Mouse (Mus musculus) neural tube, embryonic 15.5 days (tissue): ENCODE measurements around the gene Copa. TPM values are rescaled to one million over a fixed set of nuclear protein-coding genes. Genes with fewer than 3 reads are reported as not detected.

Experiments
- ATAC-seq: fragments of 200-750 bp; cut with Nextera tagmentation; 2 replicates; pipeline ENCODE4 v1.8.0; 2017; ENCODE audit warnings: mild to moderate bottlenecking, moderate TSS enrichment, moderate library complexity; ENCODE audit not compliant: low FRiP score
- H3K27ac ChIP-seq: fragments of 300-500 bp; sonication (generic); replicated peaks from 2 replicates; pipeline ENCODE4 v1.5.1; 2015; ENCODE audit warnings: mild to moderate bottlenecking, inconsistent platforms
- H3K27me3 ChIP-seq: fragments of 300-500 bp; sonication (generic); replicated peaks from 2 replicates; pipeline ENCODE4 v1.6.1; 2015; ENCODE audit warnings: inconsistent platforms
- H3K36me3 ChIP-seq: fragments of 300-500 bp; sonication (generic); 2 replicates; pipeline ENCODE4 v1.6.1; 2015; ENCODE audit warnings: inconsistent platforms
- H3K4me1 ChIP-seq: fragments of 300-500 bp; sonication (generic); 2 replicates; pipeline ENCODE4 v1.6.1; 2015; ENCODE audit warnings: inconsistent platforms
- H3K4me2 ChIP-seq: fragments of 300-500 bp; sonication (generic); 2 replicates; pipeline ENCODE4 v1.6.1; 2015; ENCODE audit warnings: inconsistent platforms, mild to moderate bottlenecking, moderate library complexity
- H3K4me3 ChIP-seq: fragments of 300-500 bp; sonication (generic); replicated peaks from 2 replicates; pipeline ENCODE4 v1.5.1; 2015; ENCODE audit warnings: mild to moderate bottlenecking, inconsistent platforms
- H3K9ac ChIP-seq: fragments of 300-500 bp; sonication (generic); replicated peaks from 2 replicates; pipeline ENCODE4 v1.6.1; 2015; ENCODE audit warnings: mild to moderate bottlenecking, inconsistent platforms
- H3K9me3 ChIP-seq: fragments of 300-500 bp; sonication (generic); replicated peaks from 2 replicates; pipeline ENCODE4 v1.6.1; 2016; ENCODE audit warnings: inconsistent platforms
- WGBS: fragments of 180-500 bp; shearing (Covaris S2); methylation state at CpG from one replicate; pipeline ENCODE4 v1.1.7; 2015; ENCODE audit warnings: mixed read lengths; 5-methylcytosine and 5-hydroxymethylcytosine counted together
- polyA plus RNA-seq: library from polyadenylated mRNA; unstranded; fragments of >200 nt; fragmentation: Nextera tagmentation; extraction: Ambion mirVana; gene quantifications from 2 replicates; pipeline ENCODE4 v1.2.1, GENCODE M21; 2015

The Copa gene
- polyA plus RNA-seq, 1 experiment from 2014 or later: 174 TPM

- H3K4me3 ChIP-seq: peak within 1 kb of the TSS; percentile 86
- under 1% methylated on average over 42 of the region's 42 CpGs for WGBS
- H3K27me3 ChIP-seq: no peaks in the 10 kb centered on the region
- peak within 1 kb of the TSS; percentile 82 for H3K9ac ChIP-seq
- peak within 1 kb of the TSS; percentile 70 for H3K27ac ChIP-seq
- peak within 1 kb of the TSS; percentile 86 for H3K4me2 ChIP-seq
- peaks cover 47% of the 10 kb centered on the region for H3K36me3 ChIP-seq
- peak; percentile 98 for ATAC-seq
- H3K9me3 ChIP-seq: no peaks in the 10 kb centered on the region
- peaks cover 15% of the 10 kb centered on the region for H3K4me1 ChIP-seq
Observed at GRCm38 (mm10) chr1:172126376-172127347, 44.3 kb downstream of the Copa start, which contains the start of gene Pex19. Gene Pex19 (plus strand): TSS chr1:172126755.

GRCm38 (mm10) chr1:172127487-172127886 lies 45.2 kb downstream of the Copa start:
- peak overlapping the region; percentile 86 for H3K4me2 ChIP-seq
- no peaks in the 10 kb centered on the region for H3K27me3 ChIP-seq
- peak overlapping the region; percentile 82 for H3K9ac ChIP-seq
- H3K4me3 ChIP-seq: peak overlapping the region; percentile 86
- no peaks in the 10 kb centered on the region for H3K9me3 ChIP-seq
- H3K4me1 ChIP-seq: peaks cover 15% of the 10 kb centered on the region
- WGBS: 50% methylated on average over 5 of the region's 5 CpGs
- H3K36me3 ChIP-seq: peaks cover 47% of the 10 kb centered on the region
- ATAC-seq: no peak
- no peak overlapping the region for H3K27ac ChIP-seq

- 92% methylated on average over 15 of the region's 15 CpGs for WGBS
- ATAC-seq: no peak
- H3K27ac ChIP-seq: no peak overlapping the region
- H3K27me3 ChIP-seq: no peaks in the 10 kb centered on the region
- H3K9ac ChIP-seq: no peak overlapping the region
- peaks cover 46% of the 10 kb centered on the region for H3K36me3 ChIP-seq
- H3K4me3 ChIP-seq: no peak overlapping the region
- H3K9me3 ChIP-seq: no peaks in the 10 kb centered on the region
- H3K4me2 ChIP-seq: no peak overlapping the region
- H3K4me1 ChIP-seq: peaks cover 15% of the 10 kb centered on the region
Observed at GRCm38 (mm10) chr1:172128563-172128962, 46.2 kb downstream of the Copa start.

GRCm38 (mm10) chr1:172129108-172129507 lies 46.8 kb downstream of the Copa start:
- WGBS: 68% methylated on average over 2 of the region's 2 CpGs
- peaks cover 15% of the 10 kb centered on the region for H3K4me1 ChIP-seq
- no peak overlapping the region for H3K27ac ChIP-seq
- H3K4me2 ChIP-seq: no peak overlapping the region
- no peaks in the 10 kb centered on the region for H3K27me3 ChIP-seq
- no peak overlapping the region for H3K9ac ChIP-seq
- ATAC-seq: no peak
- no peak overlapping the region for H3K4me3 ChIP-seq
- peaks cover 49% of the 10 kb centered on the region for H3K36me3 ChIP-seq
- H3K9me3 ChIP-seq: no peaks in the 10 kb centered on the region

- H3K27me3 ChIP-seq: no peaks in the 10 kb centered on the region
- H3K27ac ChIP-seq: no peak overlapping the region
- no peak overlapping the region for H3K4me2 ChIP-seq
- no peak for ATAC-seq
- no peak overlapping the region for H3K4me3 ChIP-seq
- WGBS: 97% methylated on average over 5 of the region's 5 CpGs
- H3K36me3 ChIP-seq: peaks cover 56% of the 10 kb centered on the region
- no peaks in the 10 kb centered on the region for H3K9me3 ChIP-seq
- H3K9ac ChIP-seq: no peak overlapping the region
- H3K4me1 ChIP-seq: peaks cover 15% of the 10 kb centered on the region
Observed at GRCm38 (mm10) chr1:172129780-172130179, 47.5 kb downstream of the Copa start.

- Histone ChIP-seq H3K36me3 (peaks cover 71% of the 10 kb centered on the region), H3K27me3 (no peaks in the 10 kb centered on the region), H3K4me1 (peaks cover 7% of the 10 kb centered on the region), H3K9me3 (no peaks in the 10 kb centered on the region), H3K9ac (no peak overlapping the region), H3K4me2 (no peak overlapping the region), H3K4me3 (no peak overlapping the region), H3K27ac (no peak overlapping the region)
- ATAC-seq: no peak
- WGBS: 85% methylated on average over 7 of the region's 7 CpGs
Observed at GRCm38 (mm10) chr1:172132319-172132718, 50.0 kb downstream of the Copa start.

- WGBS: 88% methylated on average over 7 of the region's 7 CpGs
- H3K36me3 ChIP-seq: peaks cover 70% of the 10 kb centered on the region
Observed at GRCm38 (mm10) chr1:172133535-172133934, 51.2 kb downstream of the Copa start.

GRCm38 (mm10) chr1:172134072-172134471 lies 51.7 kb downstream of the Copa start:
- H3K9me3 ChIP-seq: no peaks in the 10 kb centered on the region
- H3K4me1 ChIP-seq: no peaks in the 10 kb centered on the region
- H3K9ac ChIP-seq: no peak overlapping the region
- H3K4me2 ChIP-seq: no peak overlapping the region
- no peak overlapping the region for H3K27ac ChIP-seq
- H3K4me3 ChIP-seq: no peak overlapping the region
- H3K36me3 ChIP-seq: peaks cover 68% of the 10 kb centered on the region
- no peaks in the 10 kb centered on the region for H3K27me3 ChIP-seq
- ATAC-seq: no peak
- WGBS: 90% methylated on average over 4 of the region's 4 CpGs

More at GRCm38 (mm10) chr1:172133535-172133934, 51.2 kb downstream of the Copa start:
- Histone ChIP-seq H3K9me3 (no peaks in the 10 kb centered on the region), H3K27ac (no peak overlapping the region), H3K4me3 (no peak overlapping the region), H3K4me2 (no peak overlapping the region), H3K9ac (no peak overlapping the region), H3K27me3 (no peaks in the 10 kb centered on the region), H3K4me1 (no peaks in the 10 kb centered on the region)
- no peak for ATAC-seq

- Histone ChIP-seq H3K4me2 (no peak overlapping the region), H3K4me3 (no peak overlapping the region), H3K9ac (no peak overlapping the region), H3K4me1 (no peaks in the 10 kb centered on the region), H3K9me3 (no peaks in the 10 kb centered on the region), H3K27me3 (no peaks in the 10 kb centered on the region), H3K36me3 (peaks cover 11% of the 10 kb centered on the region), H3K27ac (no peak overlapping the region)
- 94% methylated on average over 2 of the region's 2 CpGs for WGBS
- no peak for ATAC-seq
Observed at GRCm38 (mm10) chr1:172140160-172140559, 57.8 kb downstream of the Copa start.

- Histone ChIP-seq H3K27me3 (no peaks in the 10 kb centered on the region), H3K27ac (no peak overlapping the region), H3K4me2 (no peak overlapping the region), H3K4me3 (no peak overlapping the region), H3K9me3 (no peaks in the 10 kb centered on the region), H3K4me1 (no peaks in the 10 kb centered on the region), H3K36me3 (peaks cover 6% of the 10 kb centered on the region), H3K9ac (no peak overlapping the region)
- 95% methylated on average over 1 of the region's 1 CpGs for WGBS
- no peak for ATAC-seq
Observed at GRCm38 (mm10) chr1:172140825-172141224, 58.5 kb downstream of the Copa start.

GRCm38 (mm10) chr1:172141529-172141928 lies 59.2 kb downstream of the Copa start:
- no peak for ATAC-seq
- 75% methylated on average over 3 of the region's 3 CpGs for WGBS

GRCm38 (mm10) chr1:172143570-172143969 lies 61.2 kb downstream of the Copa start:
- H3K9ac ChIP-seq: no peak overlapping the region
- no peak for ATAC-seq
- no peaks in the 10 kb centered on the region for H3K27me3 ChIP-seq
- no peak overlapping the region for H3K4me2 ChIP-seq
- H3K9me3 ChIP-seq: no peaks in the 10 kb centered on the region
- H3K36me3 ChIP-seq: no peaks in the 10 kb centered on the region
- WGBS: 35% methylated on average over 1 of the region's 1 CpGs
- peaks cover 6% of the 10 kb centered on the region for H3K4me1 ChIP-seq
- H3K27ac ChIP-seq: no peak overlapping the region
- H3K4me3 ChIP-seq: no peak overlapping the region

More at GRCm38 (mm10) chr1:172141529-172141928, 59.2 kb downstream of the Copa start:
- Histone ChIP-seq H3K27me3 (no peaks in the 10 kb centered on the region), H3K27ac (no peak overlapping the region), H3K4me3 (no peak overlapping the region), H3K36me3 (peaks cover under 1% of the 10 kb centered on the region), H3K4me1 (no peaks in the 10 kb centered on the region), H3K9me3 (no peaks in the 10 kb centered on the region), H3K9ac (no peak overlapping the region), H3K4me2 (no peak overlapping the region)
